Comparison of ENCODE assay signal across 8 mouse cellular contexts in genomic region chr11:72469217-72469616, GRCm38 (mm10). TPM values are rescaled to one million over a fixed set of nuclear protein-coding genes. Genes with fewer than 3 reads are reported as not detected.
DNase-seq lines count a peak whose midpoint lies in the region; ATAC-seq lines count a peak whose summit lies in the region.

No protein-coding gene starts in this region.

- intact Hi-C loops in left cerebral cortex, postnatal 10 days (cut with DNase I), result no loop called here

- H3K36me3 ChIP-seq in hindbrain, embryonic 13.5 days, result peaks cover 26% of the 10 kb centered on the region

- no peaks in the 10 kb centered on the region for H3K9me3 ChIP-seq in hindbrain, embryonic 13.5 days

- H3K27ac ChIP-seq in hindbrain, embryonic 13.5 days, result peak overlapping the region; percentile 53

- H3K4me1 ChIP-seq in hindbrain, embryonic 13.5 days (replicated peaks), result peaks cover 54% of the 10 kb centered on the region

- WGBS in hindbrain, embryonic 13.5 days, result 31% methylated on average over 5 of the region's 5 CpGs

- no peak overlapping the region for H3K9ac ChIP-seq in hindbrain, embryonic 13.5 days

- no peak overlapping the region for H3K4me3 ChIP-seq in hindbrain, embryonic 13.5 days

- H3K4me2 ChIP-seq in hindbrain, embryonic 13.5 days, result no peak overlapping the region

- peak; percentile 62 for ATAC-seq in hindbrain, embryonic 13.5 days (ENCODE audit: low FRiP score)
- ATAC-seq in megakaryocyte progenitor cell, adult 5-6 weeks (replicated peaks; ENCODE audit: poor library complexity), result peak; percentile 39

- DNase-seq in cerebellum, postnatal 10 days, result peak; percentile 79 to 83
- DNase-seq in cerebellum, adult 8-10 months, result no peak
- DNase-seq in adrenal gland, adult 18-20 months (ENCODE audit: low spot score in 2 of 2), result peak; percentile 15 to 41
- DNase-seq in gastrocnemius, adult 18-20 months (ENCODE audit: low spot score), result peak; percentile 55
- DNase-seq in left cerebral cortex, postnatal 10 days (ENCODE audit: extremely low spot score in 1 of 2, low spot score in 2 of 2), result peak; percentile 55 to 91
- DNase-seq in c-Kit-positive CD71-positive TER-119-positive erythroid progenitor cells, embryonic 14.5 days (ENCODE audit: low spot score), result no peak

- H3K27me3 ChIP-seq in hindbrain, embryonic 13.5 days, result no peaks in the 10 kb centered on the region

RNA-seq across cellular contexts. Expression of gene Spns2, which starts 20.5 kb away (rescaled TPM):
- 1 to 10 TPM; 2.7 to 3.7 TPM for total RNA-seq in adrenal gland, adult 18-20 months (2021)
- total RNA-seq in gastrocnemius, adult 18-20 months (2021), result 10 to 100 TPM; 26.5 to 42.7 TPM
- polyA plus RNA-seq in hindbrain, embryonic 13.5 days (2015; fragmentation: Nextera tagmentation; extraction: Ambion mirVana), result 8.4 and 9.7 TPM in 2 replicates
- total RNA-seq in left cerebral cortex, postnatal 10 days (2021), result 10 to 100 TPM; 30.8 to 37.4 TPM
- 18.0 and 25.8 TPM in 2 replicates for total RNA-seq in megakaryocyte progenitor cell, adult 5-6 weeks (2015)
- 8.8 and 13.0 TPM in 2 replicates for total RNA-seq in megakaryocyte progenitor cell, adult 5-6 weeks (2017)

RNA-seq across cellular contexts. Expression of gene Mybbp1a, which starts 28.1 kb away (rescaled TPM):
- total RNA-seq in adrenal gland, adult 18-20 months (2021), result 10 to 100 TPM; 75.1 to 86.3 TPM
- total RNA-seq in gastrocnemius, adult 18-20 months (2021), result 10 to 100 TPM; 54.7 to 63.3 TPM
- 74.5 and 79.9 TPM in 2 replicates for polyA plus RNA-seq in hindbrain, embryonic 13.5 days (2015; fragmentation: Nextera tagmentation; extraction: Ambion mirVana)
- total RNA-seq in left cerebral cortex, postnatal 10 days (2021), result 10 to 100 TPM; 52.8 to 55.9 TPM
- total RNA-seq in megakaryocyte progenitor cell, adult 5-6 weeks (2015), result 255 and 264 TPM in 2 replicates
- total RNA-seq in megakaryocyte progenitor cell, adult 5-6 weeks (2017), result 148 and 164 TPM in 2 replicates

RNA-seq across cellular contexts. Expression of gene Ggt6, which starts 33.9 kb away (rescaled TPM):
- total RNA-seq in adrenal gland, adult 18-20 months (2021), result 1 to 10 TPM in 1 of 2 experiments, under 1 TPM in 1; 0.80 to 3.4 TPM
- total RNA-seq in gastrocnemius, adult 18-20 months (2021), result 1 to 10 TPM; 2.1 to 2.3 TPM
- not detected in 2 replicates for polyA plus RNA-seq in hindbrain, embryonic 13.5 days (2015; fragmentation: Nextera tagmentation; extraction: Ambion mirVana)
- total RNA-seq in left cerebral cortex, postnatal 10 days (2021), result not detected
- not detected in 2 replicates for total RNA-seq in megakaryocyte progenitor cell, adult 5-6 weeks (2015)
- total RNA-seq in megakaryocyte progenitor cell, adult 5-6 weeks (2017), result not detected in 2 replicates

RNA-seq across cellular contexts. Expression of gene Smtnl2, which starts 57.7 kb away (rescaled TPM):
- total RNA-seq in adrenal gland, adult 18-20 months (2021), result 1 to 10 TPM; 1.3 to 2.6 TPM
- total RNA-seq in gastrocnemius, adult 18-20 months (2021), result 100 to 1,000 TPM; 311 to 327 TPM
- 6.2 and 6.4 TPM in 2 replicates for polyA plus RNA-seq in hindbrain, embryonic 13.5 days (2015; fragmentation: Nextera tagmentation; extraction: Ambion mirVana)
- 1 to 10 TPM; 1.7 to 1.8 TPM for total RNA-seq in left cerebral cortex, postnatal 10 days (2021)
- not detected in 2 replicates for total RNA-seq in megakaryocyte progenitor cell, adult 5-6 weeks (2015)
- total RNA-seq in megakaryocyte progenitor cell, adult 5-6 weeks (2017), result 0.14 TPM in 1 of 2 replicates, not detected in the other

Comparison
In these comparisons a context has a peak if more than half of its experiments do, and no peak if none do; other contexts are left out.
1. DNase-seq: peak in cerebellum, postnatal 10 days (2 of 2), adrenal gland, adult 18-20 months (2 of 2), gastrocnemius, adult 18-20 months (single experiment) and left cerebral cortex, postnatal 10 days (2 of 2); none in cerebellum, adult 8-10 months (single experiment) and c-Kit-positive CD71-positive TER-119-positive erythroid progenitor cells, embryonic 14.5 days (single experiment).